Mouse (Mus musculus): ENCODE measurements around the gene Wdr37. TPM values are rescaled to one million over a fixed set of nuclear protein-coding genes. Genes with fewer than 3 reads are reported as not detected.
"Not testable (repeated sequence)": the region's sequence is repeated elsewhere in the genome, so short reads cannot be mapped to it uniquely, and the experiment has no call there.

Wdr37 gene
- 42.5 and 62.9 TPM in 2 replicates for total RNA-seq (2015; ENCODE audit: low replicate concordance)
- total RNA-seq (2017; ENCODE audit: low replicate concordance): 36.3 and 43.9 TPM in 2 replicates

- ATAC-seq (replicated peaks; ENCODE audit: low FRiP score, poor library complexity, severe bottlenecking): peak; percentile 65
Measured at GRCm38 (mm10) chr13:8871314-8871962, at the start of gene Wdr37. Wdr37 (minus strand) TSS chr13:8871909.

- not testable (repeated sequence) for ATAC-seq (replicated peaks; ENCODE audit: low FRiP score, poor library complexity, severe bottlenecking)
Measured at GRCm38 (mm10) chr13:8913890-8914289, 42.2 kb upstream of the Wdr37 start.

GRCm38 (mm10) chr13:8905986-8906385, 34.3 kb upstream of the Wdr37 start:
- ATAC-seq (replicated peaks; ENCODE audit: low FRiP score, poor library complexity, severe bottlenecking): not testable (repeated sequence)

GRCm38 (mm10) chr13:8888603-8889002, 16.9 kb upstream of the Wdr37 start:
- no peak for ATAC-seq (replicated peaks; ENCODE audit: low FRiP score, poor library complexity, severe bottlenecking)

- 0 out of 2 replicates have a peak, but pooled peaks have one; percentile 2 for ATAC-seq (replicated peaks; ENCODE audit: low FRiP score, poor library complexity, severe bottlenecking)
Measured at GRCm38 (mm10) chr13:8886185-8886560, 14.5 kb upstream of the Wdr37 start.

GRCm38 (mm10) chr13:8885445-8886184, 13.9 kb upstream of the Wdr37 start, which contains the start of gene Idi1:
Idi1 (plus strand) TSS chr13:8885501.
- peak; percentile 97 for ATAC-seq (replicated peaks; ENCODE audit: low FRiP score, poor library complexity, severe bottlenecking)

GRCm38 (mm10) chr13:8883870-8884269, 12.2 kb upstream of the Wdr37 start:
- not testable (repeated sequence) for ATAC-seq (replicated peaks; ENCODE audit: low FRiP score, poor library complexity, severe bottlenecking)

GRCm38 (mm10) chr13:8881611-8882010, 9.9 kb upstream of the Wdr37 start:
- ATAC-seq (replicated peaks; ENCODE audit: low FRiP score, poor library complexity, severe bottlenecking): no peak

- ATAC-seq (replicated peaks; ENCODE audit: low FRiP score, poor library complexity, severe bottlenecking): no peak
Measured at GRCm38 (mm10) chr13:8873776-8874175, 2.1 kb upstream of the Wdr37 start.

- ATAC-seq (replicated peaks; ENCODE audit: low FRiP score, poor library complexity, severe bottlenecking): peak; percentile 90
Measured at GRCm38 (mm10) chr13:8870510-8871313, 997 bp downstream of the Wdr37 start.

GRCm38 (mm10) chr13:8870160-8870509, 1.6 kb downstream of the Wdr37 start:
- ATAC-seq (replicated peaks; ENCODE audit: low FRiP score, poor library complexity, severe bottlenecking): no peak

GRCm38 (mm10) chr13:8869578-8870157, 2.0 kb downstream of the Wdr37 start:
- no peak for ATAC-seq (replicated peaks; ENCODE audit: low FRiP score, poor library complexity, severe bottlenecking)

- no peak for ATAC-seq (replicated peaks; ENCODE audit: low FRiP score, poor library complexity, severe bottlenecking)
Measured at GRCm38 (mm10) chr13:8866612-8867011, 5.1 kb downstream of the Wdr37 start.

GRCm38 (mm10) chr13:8864990-8865389, 6.7 kb downstream of the Wdr37 start:
- ATAC-seq (replicated peaks; ENCODE audit: low FRiP score, poor library complexity, severe bottlenecking): no peak

- no peak for ATAC-seq (replicated peaks; ENCODE audit: low FRiP score, poor library complexity, severe bottlenecking)
Measured at GRCm38 (mm10) chr13:8860861-8861260, 10.8 kb downstream of the Wdr37 start.

GRCm38 (mm10) chr13:8858453-8858852, 13.3 kb downstream of the Wdr37 start:
- ATAC-seq (replicated peaks; ENCODE audit: low FRiP score, poor library complexity, severe bottlenecking): 0 out of 2 replicates have a peak, but pooled peaks have one; percentile 19

GRCm38 (mm10) chr13:8854769-8855168, 16.9 kb downstream of the Wdr37 start:
- no peak for ATAC-seq (replicated peaks; ENCODE audit: low FRiP score, poor library complexity, severe bottlenecking)

- no peak for ATAC-seq (replicated peaks; ENCODE audit: low FRiP score, poor library complexity, severe bottlenecking)
Measured at GRCm38 (mm10) chr13:8853424-8853823, 18.3 kb downstream of the Wdr37 start.

- ATAC-seq (replicated peaks; ENCODE audit: low FRiP score, poor library complexity, severe bottlenecking): 0 out of 2 replicates have a peak, but pooled peaks have one; percentile 14
Measured at GRCm38 (mm10) chr13:8849311-8849710, 22.4 kb downstream of the Wdr37 start.

GRCm38 (mm10) chr13:8847702-8848101, 24.0 kb downstream of the Wdr37 start:
- ATAC-seq (replicated peaks; ENCODE audit: low FRiP score, poor library complexity, severe bottlenecking): peak; percentile 61; the same call in 1 of the 2 replicates
